Mouse (Mus musculus) liver, embryonic 14.5 days (tissue): ENCODE data around the gene Parva.

ENCODE experiments used
- CTCF ChIP-seq: IDR thresholded peaks from 2 replicates; pipeline ENCODE4 v1.5.1; 2016; ENCODE audit warnings: antibody characterized with exemption, low read depth, control low read depth
- EP300 ChIP-seq: IDR thresholded peaks from 2 replicates; pipeline ENCODE4 v1.6.1; 2016; ENCODE audit warnings: antibody characterized with exemption, low read depth

DNA sequence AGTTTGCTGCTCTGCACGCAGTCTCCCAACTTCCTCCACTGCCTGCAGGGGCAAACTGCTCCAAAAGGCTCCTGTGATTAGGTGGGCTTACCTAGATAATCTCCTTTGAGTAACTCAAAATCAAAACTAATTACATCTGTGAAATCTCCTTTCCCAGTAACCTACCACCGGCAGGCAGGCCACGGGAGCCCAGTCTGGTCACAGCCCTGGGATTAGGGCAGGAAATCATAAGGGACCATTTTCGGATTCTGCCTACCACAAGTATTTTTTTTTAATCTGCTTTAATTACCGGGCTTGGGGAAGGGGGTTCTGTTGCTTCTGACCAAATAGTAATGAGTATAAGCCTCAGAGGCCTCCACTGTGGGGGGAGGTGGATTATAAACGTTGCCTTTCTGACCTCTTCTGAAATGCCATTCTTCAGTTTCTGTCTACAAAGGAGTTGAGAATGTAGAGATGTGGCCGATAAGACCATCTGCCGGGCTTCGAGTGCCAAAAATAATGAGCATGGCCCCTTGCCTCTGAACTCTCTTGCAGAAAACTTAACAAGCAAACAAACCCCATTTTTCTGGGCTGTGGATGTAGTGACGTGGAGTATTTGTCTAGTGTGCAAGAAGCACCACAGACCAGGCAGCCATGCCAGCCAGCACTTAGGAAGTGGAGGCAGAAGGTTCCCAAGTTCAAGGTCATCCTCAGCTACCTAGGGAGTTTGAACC, 83.2 kb downstream of the Parva start:
- TF ChIP-seq EP300 (no peak), CTCF (no peak)
